Mouse (Mus musculus) limb, embryonic 15.5 days (tissue): ENCODE data around the gene Gdf11. TPM values are rescaled to one million over a fixed set of nuclear protein-coding genes. Genes with fewer than 3 reads are reported as not detected.

Experiments
- ATAC-seq: fragments of 200-750 bp; cut with Nextera tagmentation; 2 replicates; pipeline ENCODE4 v1.8.0; 2017; ENCODE audit warnings: low read depth, moderate TSS enrichment; ENCODE audit not compliant: insufficient number of reproducible peaks, low FRiP score, low TSS enrichment
- H3K27ac ChIP-seq: fragments of 300-500 bp; sonication (generic); 2 replicates; pipeline ENCODE4 v1.5.1; 2015; ENCODE audit warnings: moderate library complexity, mild to moderate bottlenecking, inconsistent platforms
- H3K27me3 ChIP-seq: fragments of 300-500 bp; sonication (generic); 2 replicates; pipeline ENCODE4 v1.6.1; 2015; ENCODE audit warnings: inconsistent platforms
- H3K36me3 ChIP-seq: fragments of 300-500 bp; sonication (generic); 2 replicates; pipeline ENCODE4 v1.6.1; 2015; ENCODE audit warnings: inconsistent platforms
- H3K4me1 ChIP-seq: fragments of 300-500 bp; sonication (generic); 2 replicates; pipeline ENCODE4 v1.6.1; 2015; ENCODE audit warnings: inconsistent platforms
- H3K4me2 ChIP-seq: fragments of 300-500 bp; sonication (generic); 2 replicates; pipeline ENCODE4 v1.6.1; 2015; ENCODE audit warnings: mild to moderate bottlenecking, inconsistent platforms
- H3K4me3 ChIP-seq: fragments of 300-500 bp; sonication (generic); 2 replicates; pipeline ENCODE4 v1.5.1; 2015; ENCODE audit warnings: mild to moderate bottlenecking, inconsistent platforms
- H3K9ac ChIP-seq: fragments of 300-500 bp; sonication (generic); 2 replicates; pipeline ENCODE4 v1.6.1; 2015; ENCODE audit warnings: inconsistent platforms
- H3K9me3 ChIP-seq: fragments of 300-500 bp; sonication (generic); 2 replicates; pipeline ENCODE4 v1.6.1; 2016; ENCODE audit warnings: inconsistent platforms
- WGBS: fragments of 180-500 bp; shearing (Covaris S2); methylation state at CpG from one replicate; pipeline ENCODE4 v1.1.7; 2015; 5-methylcytosine and 5-hydroxymethylcytosine counted together
- polyA plus RNA-seq: library from polyadenylated mRNA; unstranded; fragments of >200 nt; fragmentation: Nextera tagmentation; extraction: Ambion mirVana; gene quantifications from 2 replicates; pipeline ENCODE4 v1.2.1, GENCODE M21; 2015

Gene Gdf11
- polyA plus RNA-seq, 1 experiment from 2014 or later, result 5.9 TPM

GRCm38 (mm10) chr10:128929638-128930378, 38.3 kb upstream of the Gdf11 start:
- WGBS, result 57% methylated on average over 7 of the region's 7 CpGs
- Histone ChIP-seq H3K9ac (no peak overlapping the region), H3K9me3 (no peaks in the 10 kb centered on the region), H3K27me3 (peaks cover 41% of the 10 kb centered on the region), H3K4me1 (peaks cover 15% of the 10 kb centered on the region), H3K36me3 (no peaks in the 10 kb centered on the region), H3K4me2 (no peak overlapping the region), H3K27ac (no peak overlapping the region), H3K4me3 (no peak overlapping the region)
- no peak for ATAC-seq

DNA sequence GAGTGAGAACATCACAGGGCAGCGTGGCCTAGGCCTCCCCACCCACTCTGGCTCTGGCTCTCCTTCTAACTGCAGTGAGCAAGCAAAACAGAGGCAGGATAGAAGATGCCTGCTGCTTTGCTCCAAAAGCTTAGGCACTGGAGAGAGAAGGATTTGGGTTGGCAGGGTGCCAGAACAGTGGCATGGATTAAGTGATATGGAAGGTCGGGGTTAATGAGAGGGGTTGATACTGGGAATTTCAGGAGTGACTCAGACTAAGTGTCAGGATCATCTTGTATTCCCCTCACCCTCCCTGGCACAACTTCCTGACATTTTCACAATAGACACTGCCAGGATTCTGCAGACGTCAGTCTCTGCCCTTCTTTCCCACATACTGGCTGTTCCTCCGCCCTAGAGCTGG, 36.8 kb upstream of the Gdf11 start:
- no peak overlapping the region for H3K4me3 ChIP-seq
- H3K4me2 ChIP-seq, result no peak overlapping the region
- no peak for ATAC-seq
- H3K27ac ChIP-seq, result no peak overlapping the region
- H3K4me1 ChIP-seq, result peaks cover 10% of the 10 kb centered on the region
- H3K9ac ChIP-seq, result no peak overlapping the region
- peaks cover 27% of the 10 kb centered on the region for H3K27me3 ChIP-seq
- no peaks in the 10 kb centered on the region for H3K36me3 ChIP-seq
- WGBS, result 43% methylated on average over 4 of the region's 4 CpGs
- no peaks in the 10 kb centered on the region for H3K9me3 ChIP-seq

- H3K36me3 ChIP-seq, result no peaks in the 10 kb centered on the region; the same call in 1 of the 2 replicates
- H3K27me3 ChIP-seq, result no peaks in the 10 kb centered on the region
- peak within 1 kb of the TSS; percentile 95 for H3K27ac ChIP-seq
- peak within 1 kb of the TSS; percentile 71 for H3K4me2 ChIP-seq
- H3K9ac ChIP-seq, result peak within 1 kb of the TSS; percentile 66
- 64% methylated on average over 9 of the region's 9 CpGs for WGBS
- no peak for ATAC-seq
- H3K4me1 ChIP-seq, result peaks cover 49% of the 10 kb centered on the region
- H3K9me3 ChIP-seq, result no peaks in the 10 kb centered on the region
- H3K4me3 ChIP-seq, result peak within 1 kb of the TSS; percentile 70
Measured at GRCm38 (mm10) chr10:128923935-128924334, 32.4 kb upstream of the Gdf11 start, which contains the start of gene Bloc1s1. Gene Bloc1s1 (minus strand): TSS chr10:128924035.

GRCm38 (mm10) chr10:128923013-128923691, 31.6 kb upstream of the Gdf11 start:
- peak overlapping the region; percentile 71 for H3K4me2 ChIP-seq
- ATAC-seq, result peak; percentile 87
- peak overlapping the region; percentile 95 for H3K27ac ChIP-seq

GRCm38 (mm10) chr10:128922822-128923012, 31.2 kb upstream of the Gdf11 start, which contains the start of gene Rdh5:
Gene Rdh5 (minus strand): TSS chr10:128922888.
- ATAC-seq, result no peak
- Histone ChIP-seq H3K4me1 (peaks cover 50% of the 10 kb centered on the region), H3K4me3 (peak within 1 kb of the TSS; percentile 70), H3K9ac (peak within 1 kb of the TSS; percentile 66), H3K9me3 (no peaks in the 10 kb centered on the region), H3K27me3 (no peaks in the 10 kb centered on the region), H3K4me2 (peak within 1 kb of the TSS; percentile 71), H3K36me3 (peaks cover 8% of the 10 kb centered on the region), H3K27ac (peak within 1 kb of the TSS; percentile 95)
- 15% methylated on average over 1 of the region's 1 CpGs for WGBS

More at GRCm38 (mm10) chr10:128923013-128923691, 31.6 kb upstream of the Gdf11 start:
- Histone ChIP-seq H3K36me3 (peaks cover 3% of the 10 kb centered on the region; the same call in 1 of the 2 replicates), H3K9me3 (no peaks in the 10 kb centered on the region), H3K4me1 (peaks cover 50% of the 10 kb centered on the region), H3K4me3 (peak overlapping the region; percentile 70), H3K27me3 (no peaks in the 10 kb centered on the region), H3K9ac (peak overlapping the region; percentile 66)
- WGBS, result under 1% methylated on average over 42 of the region's 42 CpGs

GRCm38 (mm10) chr10:128921883-128922821, 30.6 kb upstream of the Gdf11 start:
- Histone ChIP-seq H3K36me3 (peaks cover 13% of the 10 kb centered on the region), H3K9ac (peak overlapping the region; percentile 66; the same call in 1 of the 2 replicates), H3K4me3 (peak overlapping the region; percentile 70), H3K27me3 (no peaks in the 10 kb centered on the region), H3K4me1 (peaks cover 50% of the 10 kb centered on the region), H3K9me3 (no peaks in the 10 kb centered on the region), H3K4me2 (peak overlapping the region; percentile 71), H3K27ac (peak overlapping the region; percentile 95)
- WGBS, result 72% methylated on average over 16 of the region's 16 CpGs
- ATAC-seq, result no peak; the same call in 1 of the 2 replicates

DNA sequence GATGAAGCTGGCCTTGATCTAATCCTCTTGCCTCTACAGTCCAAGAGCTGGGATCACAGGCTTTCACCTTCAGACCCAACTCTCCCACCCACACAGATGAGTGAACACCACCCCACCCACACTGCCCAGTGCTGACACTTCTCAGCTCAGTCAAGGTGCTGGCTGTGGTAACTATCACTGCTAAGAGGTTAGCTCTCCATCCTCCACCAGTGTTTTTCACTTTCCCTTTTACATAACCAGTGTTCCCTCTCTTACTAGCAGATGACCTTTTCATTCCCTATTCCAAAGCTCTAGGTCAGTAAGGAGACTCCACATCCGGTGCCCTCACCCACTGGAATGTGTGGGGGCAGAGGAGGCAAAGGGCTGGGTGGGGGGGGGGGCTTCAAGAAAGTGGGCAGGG, 29.7 kb upstream of the Gdf11 start:
- Histone ChIP-seq H3K4me3 (no peak overlapping the region), H3K36me3 (peaks cover 22% of the 10 kb centered on the region), H3K27me3 (no peaks in the 10 kb centered on the region), H3K9ac (no peak overlapping the region), H3K4me1 (peaks cover 50% of the 10 kb centered on the region), H3K9me3 (no peaks in the 10 kb centered on the region), H3K4me2 (no peak overlapping the region), H3K27ac (peak overlapping the region; percentile 67)
- no peak for ATAC-seq
- 57% methylated on average over 1 of the region's 1 CpGs for WGBS

GRCm38 (mm10) chr10:128920736-128921161, 29.2 kb upstream of the Gdf11 start:
- 26% methylated on average over 3 of the region's 3 CpGs for WGBS
- Histone ChIP-seq H3K4me2 (peak overlapping the region; percentile 4; the same call in 1 of the 2 replicates), H3K9ac (no peak overlapping the region)

GRCm38 (mm10) chr10:128919966-128920365, 28.4 kb upstream of the Gdf11 start:
- Histone ChIP-seq H3K27ac (peak overlapping the region; percentile 67), H3K27me3 (no peaks in the 10 kb centered on the region), H3K4me2 (no peak overlapping the region), H3K9ac (no peak overlapping the region), H3K4me3 (no peak overlapping the region), H3K36me3 (peaks cover 34% of the 10 kb centered on the region), H3K4me1 (peaks cover 50% of the 10 kb centered on the region), H3K9me3 (no peaks in the 10 kb centered on the region)
- 78% methylated on average over 7 of the region's 7 CpGs for WGBS
- no peak for ATAC-seq

More at GRCm38 (mm10) chr10:128920736-128921161, 29.2 kb upstream of the Gdf11 start:
- peaks cover 50% of the 10 kb centered on the region for H3K4me1 ChIP-seq
- H3K27me3 ChIP-seq, result no peaks in the 10 kb centered on the region
- no peak for ATAC-seq
- H3K27ac ChIP-seq, result peak overlapping the region; percentile 67
- H3K9me3 ChIP-seq, result no peaks in the 10 kb centered on the region
- H3K36me3 ChIP-seq, result peaks cover 26% of the 10 kb centered on the region
- H3K4me3 ChIP-seq, result no peak overlapping the region

- Histone ChIP-seq H3K4me3 (no peak overlapping the region), H3K9me3 (no peaks in the 10 kb centered on the region), H3K4me2 (no peak overlapping the region), H3K27ac (peak overlapping the region; percentile 67), H3K4me1 (peaks cover 49% of the 10 kb centered on the region), H3K27me3 (no peaks in the 10 kb centered on the region), H3K9ac (no peak overlapping the region), H3K36me3 (peaks cover 41% of the 10 kb centered on the region)
- ATAC-seq, result no peak
- WGBS, result 30% methylated on average over 6 of the region's 6 CpGs
Measured at GRCm38 (mm10) chr10:128919203-128919631, 27.7 kb upstream of the Gdf11 start.

DNA sequence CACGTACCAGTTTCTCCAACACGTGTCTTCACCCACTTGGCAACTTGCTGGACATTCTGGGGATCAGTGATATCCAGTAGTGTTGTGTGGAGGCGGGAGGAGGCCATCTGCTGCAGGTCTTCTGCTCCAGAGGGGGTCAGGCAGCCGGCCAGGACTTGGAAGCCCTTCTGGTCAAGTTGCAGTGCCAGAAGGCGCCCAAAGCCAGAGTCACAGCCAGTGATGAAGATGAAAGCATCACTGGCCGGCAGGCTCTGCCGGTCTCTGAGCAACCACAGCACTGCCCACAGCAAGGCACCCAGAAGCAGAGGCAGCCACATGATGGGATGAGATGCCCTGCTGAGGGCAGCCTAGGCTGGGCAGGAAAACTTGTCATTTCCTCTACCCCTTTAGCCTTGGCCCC, 26.7 kb upstream of the Gdf11 start:
- WGBS, result 69% methylated on average over 7 of the region's 7 CpGs
- Histone ChIP-seq H3K36me3 (peaks cover 51% of the 10 kb centered on the region), H3K4me2 (no peak overlapping the region), H3K27ac (peak overlapping the region; percentile 67), H3K27me3 (no peaks in the 10 kb centered on the region), H3K9ac (no peak overlapping the region), H3K4me1 (peaks cover 50% of the 10 kb centered on the region), H3K4me3 (no peak overlapping the region), H3K9me3 (no peaks in the 10 kb centered on the region)
- no peak for ATAC-seq
